Mouse (Mus musculus) c-Kit-positive CD71-positive TER-119-negative erythroid progenitor cells, embryonic 14.5 days (primary cell): ENCODE data around the gene Itch.
"Not testable (repeated sequence)": the region's sequence is repeated elsewhere in the genome, so short reads cannot be mapped to it uniquely, and the experiment has no call there.

Source experiments
- DNase-seq: peaks from one replicate; pipeline ENCODE4 v3.0.0-alpha.2; 2013; ENCODE audit warnings: low read depth

The Itch gene

GRCm38 (mm10) chr2:155133011-155133976 lies at the start of gene Itch:
Itch (plus strand) TSS chr2:155133509.
- peak; percentile 88 for DNase-seq

GRCm38 (mm10) chr2:155084546-155084945 lies 48.8 kb upstream of the Itch start:
- no peak for DNase-seq

- DNase-seq = no peak
Observed at GRCm38 (mm10) chr2:155086328-155086727, 47.0 kb upstream of the Itch start.

- DNase-seq = no peak
Observed at GRCm38 (mm10) chr2:155088264-155088663, 45.0 kb upstream of the Itch start.

- peak; percentile 83 for DNase-seq
Observed at GRCm38 (mm10) chr2:155090909-155091742, 42.2 kb upstream of the Itch start.

GRCm38 (mm10) chr2:155091743-155092075 lies 41.6 kb upstream of the Itch start:
- no peak for DNase-seq

GRCm38 (mm10) chr2:155093418-155093817 lies 39.9 kb upstream of the Itch start:
- no peak for DNase-seq

GRCm38 (mm10) chr2:155098720-155099380 lies 34.5 kb upstream of the Itch start:
- DNase-seq = no peak

GRCm38 (mm10) chr2:155099421-155099820 lies 33.9 kb upstream of the Itch start:
- DNase-seq = no peak

GRCm38 (mm10) chr2:155099994-155100795 lies 33.1 kb upstream of the Itch start:
- no peak for DNase-seq

GRCm38 (mm10) chr2:155100796-155101259 lies 32.5 kb upstream of the Itch start:
- no peak for DNase-seq

GRCm38 (mm10) chr2:155101761-155102181 lies 31.5 kb upstream of the Itch start:
- DNase-seq = no peak

GRCm38 (mm10) chr2:155103607-155104006 lies 29.7 kb upstream of the Itch start:
- no peak for DNase-seq

GRCm38 (mm10) chr2:155107276-155107675 lies 26.0 kb upstream of the Itch start:
- DNase-seq = not testable (repeated sequence)

- no peak for DNase-seq
Observed at GRCm38 (mm10) chr2:155115216-155115830, 18.0 kb upstream of the Itch start.

GRCm38 (mm10) chr2:155133977-155134860 lies 910 bp downstream of the Itch start:
- DNase-seq = peak; percentile 21

GRCm38 (mm10) chr2:155135092-155135491 lies 1.8 kb downstream of the Itch start:
- DNase-seq = no peak

GRCm38 (mm10) chr2:155135534-155135933 lies 2.2 kb downstream of the Itch start:
- no peak for DNase-seq

- no peak for DNase-seq
Observed at GRCm38 (mm10) chr2:155140986-155141385, 7.7 kb downstream of the Itch start.

GRCm38 (mm10) chr2:155142025-155142555 lies 8.8 kb downstream of the Itch start:
- DNase-seq = no peak
